Mouse (Mus musculus): ENCODE data around the gene Ly6g6c.

- TF ChIP-seq CTCF (IDR thresholded peaks at IDR 0.05; ENCODE audit: control insufficient read depth, insufficient read depth, low read length) (no peak), POLR2A (IDR thresholded peaks at IDR 0.05; ENCODE audit: borderline replicate concordance, control insufficient read depth, low read depth, low read length) (no peak)
Measured at GRCm38 (mm10) chr17:35019894-35020293, 45.3 kb upstream of the Ly6g6c start.
